Mouse (Mus musculus) cerebellum, adult 18-20 months (tissue): ENCODE measurements at regions not wholly inside any gene's neighbourhood (a gene's known extent, or its start where the extent isn't known, plus 50 kb on each side); places are given as distances from the start of the nearest gene placed in this dataset.
"Not testable (repeated sequence)": the region's sequence is repeated elsewhere in the genome, so short reads cannot be mapped to it uniquely, and the experiment has no call there.

Experiments
- DNase-seq, 2 experiments: peaks; one replicate each; pipeline ENCODE4 v3.0.0; 2021

GRCm38 (mm10) chr13:60479862-60480730, 121.7 kb upstream of the Dapk1 start:
- no peak for DNase-seq

GRCm38 (mm10) chr13:60480731-60481431, 120.9 kb upstream of the Dapk1 start:
- DNase-seq, result no peak

- not testable (repeated sequence) for DNase-seq
These were observed 120.3 kb upstream of the Dapk1 start for GRCm38 (mm10) chr13:60481451-60481850.

GRCm38 (mm10) chr13:60481946-60482345, 119.8 kb upstream of the Dapk1 start:
- no peak for DNase-seq

- peak; percentile 51 to 58 for DNase-seq
These were observed 115.6 kb upstream of the Dapk1 start for GRCm38 (mm10) chr13:60486105-60486504.

- no peak for DNase-seq
These were observed 114.9 kb upstream of the Dapk1 start for GRCm38 (mm10) chr13:60486871-60487270.

GRCm38 (mm10) chr13:60488131-60488883, 113.4 kb upstream of the Dapk1 start:
- DNase-seq, result peak; percentile 56 to 58

GRCm38 (mm10) chr13:60488884-60489265, 112.9 kb upstream of the Dapk1 start:
- no peak for DNase-seq

- DNase-seq, result no peak
These were observed 109.7 kb upstream of the Dapk1 start for GRCm38 (mm10) chr13:60491948-60492464.

GRCm38 (mm10) chr13:60493836-60494235, 107.9 kb upstream of the Dapk1 start:
- no peak for DNase-seq

GRCm38 (mm10) chr13:60497714-60498400, 103.9 kb upstream of the Dapk1 start:
- DNase-seq, result no peak

- no peak for DNase-seq
These were observed 97.6 kb upstream of the Dapk1 start for GRCm38 (mm10) chr13:60504196-60504595.

GRCm38 (mm10) chr13:60507611-60508010, 94.1 kb upstream of the Dapk1 start:
- no peak for DNase-seq

- no peak for DNase-seq
These were observed 93.7 kb upstream of the Dapk1 start for GRCm38 (mm10) chr13:60508054-60508453.

- no peak for DNase-seq
These were observed 92.9 kb upstream of the Dapk1 start for GRCm38 (mm10) chr13:60508856-60509255.

- no peak for DNase-seq
These were observed 90.6 kb upstream of the Dapk1 start for GRCm38 (mm10) chr13:60511101-60511500.

- no peak for DNase-seq
These were observed 90.1 kb upstream of the Dapk1 start for GRCm38 (mm10) chr13:60511628-60512027.

GRCm38 (mm10) chr13:60513756-60514155, 88.0 kb upstream of the Dapk1 start:
- DNase-seq, result no peak

- no peak for DNase-seq
These were observed 86.9 kb upstream of the Dapk1 start for GRCm38 (mm10) chr13:60514806-60515205.

GRCm38 (mm10) chr13:60518010-60518409, 83.7 kb upstream of the Dapk1 start:
- no peak for DNase-seq

GRCm38 (mm10) chr13:60519708-60520107, 82.0 kb upstream of the Dapk1 start:
- no peak for DNase-seq

- DNase-seq, result no peak
These were observed 78.9 kb upstream of the Dapk1 start for GRCm38 (mm10) chr13:60522719-60523450.
